Mouse (Mus musculus) intestine, postnatal 0 days (tissue): Measurements from ENCODE around the gene Nr3c2. TPM values are rescaled to one million over a fixed set of nuclear protein-coding genes. Genes with fewer than 3 reads are reported as not detected.

Experiments
- ATAC-seq: fragments of 200-750 bp; cut with Nextera tagmentation; 2 replicates; pipeline ENCODE4 v1.8.0; 2017; ENCODE audit warnings: mild to moderate bottlenecking, moderate TSS enrichment, moderate library complexity
- H3K27ac ChIP-seq: fragments of 300-500 bp; sonication (generic); 2 replicates; pipeline ENCODE4 v1.5.1; 2014; ENCODE audit warnings: mild to moderate bottlenecking, low read depth, low read length, moderate library complexity
- H3K27me3 ChIP-seq: fragments of 300-500 bp; sonication (generic); replicated peaks from 2 replicates; pipeline ENCODE4 v1.6.1; 2014; ENCODE audit warnings: low read length, mixed read lengths; ENCODE audit not compliant: control insufficient read depth, insufficient read depth
- H3K36me3 ChIP-seq: fragments of 300-500 bp; sonication (generic); 2 replicates; pipeline ENCODE4 v1.6.1; 2014; ENCODE audit warnings: mild to moderate bottlenecking, moderate library complexity; ENCODE audit not compliant: control insufficient read depth, insufficient read depth
- H3K4me1 ChIP-seq: fragments of 300-500 bp; sonication (generic); replicated peaks from 2 replicates; pipeline ENCODE4 v1.6.1; 2014; ENCODE audit warnings: antibody characterized with exemption, low read length, mixed read lengths; ENCODE audit not compliant: control insufficient read depth, insufficient read depth
- H3K4me2 ChIP-seq: fragments of 300-500 bp; sonication (generic); replicated peaks from 2 replicates; pipeline ENCODE4 v1.6.1; 2014; ENCODE audit warnings: low read depth, mild to moderate bottlenecking, moderate library complexity
- H3K4me3 ChIP-seq: fragments of 300-500 bp; sonication (generic); 2 replicates; pipeline ENCODE4 v1.5.1; 2014; ENCODE audit warnings: low read depth, low read length
- H3K9ac ChIP-seq: fragments of 300-500 bp; sonication (generic); 2 replicates; pipeline ENCODE4 v1.6.1; 2014; ENCODE audit warnings: mild to moderate bottlenecking, low read depth, low read length
- H3K9me3 ChIP-seq: fragments of 300-500 bp; sonication (generic); 2 replicates; pipeline ENCODE4 v1.6.1; 2016; ENCODE audit warnings: mixed run types; ENCODE audit not compliant: control insufficient read depth
- CTCF ChIP-seq: sonication (generic); IDR thresholded peaks from 2 replicates; pipeline ENCODE4 v1.5.1; 2016; ENCODE audit warnings: low read depth, mild to moderate bottlenecking, control low read depth, antibody characterized with exemption, moderate library complexity
- WGBS: fragments of 180-500 bp; shearing (Covaris S2); extraction: QIAGEN DNeasy Blood & Tissue Kit; methylation state at CpG from one replicate; pipeline ENCODE4 v1.1.7; 2014; 5-methylcytosine and 5-hydroxymethylcytosine counted together
- polyA plus RNA-seq: library from polyadenylated mRNA; unstranded; fragments of >200 nt; fragmentation: Nextera tagmentation; extraction: Ambion mirVana; gene quantifications from 2 replicates; pipeline ENCODE4 v1.2.1, GENCODE M21; 2015

Nr3c2 gene
- polyA plus RNA-seq, 1 experiment from 2014 or later = 7.4 TPM

- peak; percentile 60 for ATAC-seq
- Histone ChIP-seq H3K36me3 (no peaks in the 10 kb centered on the region), H3K27me3 (0 out of 2 replicates have a peak, but pooled peaks cover 4% of the 10 kb centered on the region), H3K9ac (peak overlapping the region; percentile 62), H3K4me1 (0 out of 2 replicates have a peak, but pooled peaks cover 4% of the 10 kb centered on the region), H3K9me3 (no peaks in the 10 kb centered on the region), H3K4me3 (peak overlapping the region; percentile 75), H3K27ac (peak overlapping the region; percentile 57), H3K4me2 (peak overlapping the region; percentile 98)
- peak; percentile 41 for TF ChIP-seq CTCF
- 1% methylated on average over 38 of the region's 60 CpGs for WGBS
Observed at GRCm38 (mm10) chr8:76898721-76899410, 376 bp upstream of the Nr3c2 start.

- Histone ChIP-seq H3K4me1 (0 out of 2 replicates have a peak, but pooled peaks cover 4% of the 10 kb centered on the region), H3K36me3 (no peaks in the 10 kb centered on the region), H3K9me3 (no peaks in the 10 kb centered on the region), H3K27me3 (0 out of 2 replicates have a peak, but pooled peaks cover 4% of the 10 kb centered on the region), H3K4me2 (peak overlapping the region; percentile 98), H3K4me3 (peak overlapping the region; percentile 75), H3K9ac (peak overlapping the region; percentile 62), H3K27ac (peak overlapping the region; percentile 57)
- no peak for TF ChIP-seq CTCF
- WGBS = under 1% methylated on average over 58 of the region's 58 CpGs
- no peak for ATAC-seq
Observed at GRCm38 (mm10) chr8:76900155-76901141, 1.2 kb downstream of the Nr3c2 start.

DNA sequence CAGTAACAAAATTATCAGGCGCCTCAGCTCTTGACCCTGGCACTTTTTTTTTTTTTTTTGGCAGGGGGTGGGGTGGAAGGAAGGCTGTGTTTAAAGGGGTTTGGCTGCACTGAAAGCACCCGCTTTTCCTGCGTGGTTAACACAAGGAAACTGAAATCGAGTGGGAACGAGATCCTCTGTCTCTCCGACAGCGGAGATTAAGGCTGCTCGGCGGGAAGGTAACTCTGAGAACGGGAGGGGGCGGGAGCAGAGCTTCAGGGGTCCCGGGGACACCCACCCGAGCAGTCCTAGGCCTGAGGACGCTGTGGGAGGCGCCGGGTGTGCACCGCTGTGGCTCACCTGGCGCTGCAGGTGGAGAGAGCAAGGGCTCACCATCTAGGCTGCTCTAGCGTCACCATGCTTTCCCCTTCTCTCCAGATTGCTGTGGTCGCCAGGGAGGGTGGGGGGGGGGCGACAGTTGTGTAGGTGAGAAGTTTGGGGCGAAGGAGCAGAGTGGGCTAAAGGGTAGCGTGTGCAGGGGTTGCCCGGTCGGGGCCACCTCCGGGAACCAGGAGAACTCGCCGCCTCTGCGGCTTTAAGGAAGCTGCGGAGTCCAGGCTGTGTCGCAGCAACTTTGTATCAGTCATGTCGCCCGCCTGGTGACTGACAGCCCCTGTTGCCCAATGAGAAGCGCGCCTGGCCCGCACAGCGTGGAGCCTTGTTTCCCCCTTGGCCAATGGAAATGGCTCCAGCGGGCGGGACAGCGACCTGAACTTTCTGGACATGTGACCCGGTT, 2.4 kb downstream of the Nr3c2 start:
- Histone ChIP-seq H3K9ac (peak overlapping the region; percentile 62), H3K4me1 (0 out of 2 replicates have a peak, but pooled peaks cover 4% of the 10 kb centered on the region), H3K27ac (peak overlapping the region; percentile 86), H3K27me3 (0 out of 2 replicates have a peak, but pooled peaks cover 4% of the 10 kb centered on the region), H3K36me3 (no peaks in the 10 kb centered on the region), H3K4me3 (peak overlapping the region; percentile 75), H3K9me3 (no peaks in the 10 kb centered on the region), H3K4me2 (peak overlapping the region; percentile 98)
- ATAC-seq = peak; percentile 96
- WGBS = under 1% methylated on average over 40 of the region's 41 CpGs
- TF ChIP-seq CTCF = 0 out of 2 replicates have a peak, but pooled peaks have one; percentile 14

- 2% methylated on average over 31 of the region's 35 CpGs for WGBS
- 0 out of 2 replicates have a peak, but pooled peaks cover 4% of the 10 kb centered on the region for H3K4me1 ChIP-seq
- TF ChIP-seq CTCF = 0 out of 2 replicates have a peak, but pooled peaks have one; percentile 3
- H3K4me3 ChIP-seq = peak overlapping the region; percentile 75
- H3K27ac ChIP-seq = peak overlapping the region; percentile 86; the same call in 1 of the 2 replicates
- H3K36me3 ChIP-seq = no peaks in the 10 kb centered on the region
- H3K9ac ChIP-seq = no peak overlapping the region; the same call in 1 of the 2 replicates
- no peaks in the 10 kb centered on the region for H3K9me3 ChIP-seq
- peak; percentile 26 for ATAC-seq
- 0 out of 2 replicates have a peak, but pooled peaks cover 4% of the 10 kb centered on the region for H3K27me3 ChIP-seq
- H3K4me2 ChIP-seq = peak overlapping the region; percentile 98
Observed at GRCm38 (mm10) chr8:76902205-76903078, 3.2 kb downstream of the Nr3c2 start.

DNA sequence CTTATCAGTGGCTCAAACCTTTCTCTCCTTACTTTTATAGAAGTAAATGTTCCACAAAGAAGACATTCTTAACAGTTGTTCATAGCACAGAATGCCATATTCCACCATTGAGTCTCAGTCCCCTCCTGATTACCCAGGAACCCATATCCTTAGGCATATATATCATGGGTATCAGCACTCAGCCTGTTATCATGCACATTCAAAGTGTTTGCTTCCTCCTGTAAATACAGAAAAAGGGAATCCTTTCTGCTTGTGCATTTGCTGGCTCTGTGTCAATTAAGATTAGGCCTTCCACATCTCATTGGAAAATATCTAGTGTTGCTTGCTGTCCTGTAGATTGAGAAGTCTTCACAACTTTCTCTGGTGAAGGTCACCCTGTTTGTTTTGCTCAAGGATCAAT, 12.0 kb downstream of the Nr3c2 start:
- Histone ChIP-seq H3K36me3 (peaks cover 6% of the 10 kb centered on the region; the same call in 1 of the 2 replicates), H3K4me1 (peaks cover 7% of the 10 kb centered on the region; the same call in 1 of the 2 replicates), H3K9ac (no peak overlapping the region), H3K27me3 (no peaks in the 10 kb centered on the region), H3K4me2 (no peak overlapping the region), H3K4me3 (no peak overlapping the region), H3K9me3 (no peaks in the 10 kb centered on the region), H3K27ac (no peak overlapping the region)
- ATAC-seq = no peak
- no peak for TF ChIP-seq CTCF
